Mouse (Mus musculus) B cell, adult 2 months (primary cell): ENCODE results near the gene Anapc7.

Experiments used
- DNase-seq, 2 experiments: peaks; one replicate each; pipeline ENCODE4 v3.0.0; 2022

The Anapc7 gene

GRCm38 (mm10) chr5:122421271-122422068, at the start of gene Anapc7:
TSS of gene Anapc7 (plus strand) at chr5:122421693.
- no peak for DNase-seq

- DNase-seq = peak; percentile 94 to 96
Observed at GRCm38 (mm10) chr5:122372192-122372769, 49.2 kb upstream of the Anapc7 start, which contains the start of gene Fam216a. TSS of gene Fam216a (minus strand) at chr5:122372364.

DNA sequence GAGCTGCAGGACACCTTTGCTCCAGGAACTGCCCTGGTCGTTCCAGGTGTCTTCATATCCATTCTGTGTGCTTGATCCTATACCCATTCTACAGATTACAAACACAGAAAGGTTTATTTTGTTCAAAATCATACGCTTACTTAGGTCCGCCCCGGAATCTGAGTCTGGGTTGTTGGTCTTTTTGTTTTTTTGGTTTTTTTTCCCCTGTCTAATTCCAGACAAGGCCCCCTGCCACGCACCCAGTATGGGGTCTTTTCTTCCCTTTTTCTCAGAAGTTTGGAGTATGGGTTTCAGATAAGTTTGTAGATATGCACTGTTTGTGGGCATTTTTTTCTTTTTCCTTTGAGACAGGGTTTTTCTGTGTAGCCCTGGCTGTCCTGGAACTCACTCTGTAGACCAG, 48.6 kb upstream of the Anapc7 start:
- no peak for DNase-seq

DNA sequence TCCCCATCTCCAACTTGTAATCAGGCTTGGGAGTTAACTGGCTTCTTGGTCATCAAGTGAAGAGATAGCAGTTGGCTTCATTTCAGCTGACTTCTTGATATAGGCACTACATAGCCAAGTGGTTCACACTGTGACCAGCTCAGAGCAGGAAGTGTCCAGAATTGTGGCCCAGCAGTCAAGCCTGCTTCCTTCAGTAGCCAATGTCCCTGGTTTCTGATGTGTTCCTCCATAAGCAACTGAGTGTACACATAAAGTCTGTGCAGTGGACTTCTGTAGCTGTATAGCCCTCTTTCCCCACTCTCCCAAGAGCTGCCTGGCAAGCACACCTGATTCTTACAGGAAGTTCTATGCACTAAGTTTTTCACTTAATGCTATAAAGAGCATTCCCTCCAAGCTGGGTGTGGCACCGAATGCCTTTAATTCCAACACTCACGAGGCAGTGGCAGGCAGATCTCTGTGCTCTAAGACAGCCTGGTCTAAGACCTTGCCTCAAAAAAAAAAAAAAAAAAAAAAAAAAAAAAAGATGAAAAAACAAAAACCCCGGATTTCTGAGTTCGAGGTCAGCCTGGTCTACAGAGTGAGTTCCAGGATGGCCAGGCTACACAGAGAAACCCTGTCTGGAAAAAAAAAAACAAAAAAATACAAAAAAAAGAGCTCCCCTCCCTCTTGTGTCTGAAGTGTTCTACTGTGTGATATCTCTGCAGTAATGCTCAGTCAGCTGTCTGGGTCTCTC, 44.2 kb upstream of the Anapc7 start:
- no peak for DNase-seq

DNA sequence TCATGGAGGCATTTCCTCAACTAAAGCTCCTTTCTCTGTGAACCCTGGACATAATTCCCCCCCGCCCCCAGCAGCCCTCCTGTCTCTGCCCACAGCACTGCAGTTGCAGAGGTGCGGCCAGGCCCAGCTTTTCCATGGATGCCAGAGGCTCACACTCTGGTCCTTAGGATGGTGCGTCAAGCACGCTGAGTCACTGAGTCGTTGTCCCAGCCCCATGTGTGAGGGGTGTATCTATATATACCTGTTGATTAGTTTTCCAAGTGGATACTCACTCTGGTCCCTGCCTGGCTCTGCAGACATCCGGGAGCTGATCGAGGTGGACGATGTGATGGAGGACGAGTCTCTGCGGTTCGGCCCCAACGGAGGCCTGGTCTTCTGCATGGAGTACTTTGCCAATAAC, 43.3 kb upstream of the Anapc7 start:
- no peak for DNase-seq

DNA sequence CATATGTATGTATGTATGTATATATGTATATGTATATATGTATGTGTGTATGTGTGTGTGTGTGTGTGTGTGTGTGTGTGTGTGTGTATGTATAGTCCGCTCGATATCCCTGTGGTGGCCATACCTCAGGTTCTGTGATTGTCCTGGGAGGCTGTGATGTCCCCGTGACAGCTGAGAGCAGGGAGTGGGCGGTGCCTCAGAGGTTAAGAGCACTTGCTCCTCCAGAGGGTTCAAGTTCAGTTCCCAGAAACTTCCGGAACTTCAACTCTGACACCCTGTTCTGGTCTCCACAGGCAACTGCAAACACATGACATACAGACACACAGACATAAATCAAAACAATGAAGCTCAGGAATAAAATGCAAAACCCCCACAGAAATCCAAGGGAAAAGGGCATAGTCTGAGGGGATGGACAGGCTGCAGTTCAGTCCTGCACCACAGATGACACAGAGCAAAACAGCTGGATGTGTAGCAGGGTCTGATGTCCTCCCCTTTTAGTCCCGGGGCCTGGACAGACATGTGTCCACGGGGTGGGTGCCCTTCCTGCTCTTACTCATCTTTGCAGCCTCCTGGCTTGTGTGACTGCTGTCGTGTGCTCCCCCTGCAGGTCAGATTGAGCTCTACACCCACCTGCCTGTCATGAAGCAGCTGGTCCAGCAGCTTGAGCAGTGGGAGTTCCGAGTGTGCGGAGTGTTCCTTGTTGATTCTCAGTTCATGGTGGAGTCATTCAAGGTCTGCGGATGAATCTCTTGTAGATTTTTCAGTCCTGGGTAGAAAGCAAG, 41.9 kb upstream of the Anapc7 start:
- DNase-seq = peak; percentile 81 to 82

DNA sequence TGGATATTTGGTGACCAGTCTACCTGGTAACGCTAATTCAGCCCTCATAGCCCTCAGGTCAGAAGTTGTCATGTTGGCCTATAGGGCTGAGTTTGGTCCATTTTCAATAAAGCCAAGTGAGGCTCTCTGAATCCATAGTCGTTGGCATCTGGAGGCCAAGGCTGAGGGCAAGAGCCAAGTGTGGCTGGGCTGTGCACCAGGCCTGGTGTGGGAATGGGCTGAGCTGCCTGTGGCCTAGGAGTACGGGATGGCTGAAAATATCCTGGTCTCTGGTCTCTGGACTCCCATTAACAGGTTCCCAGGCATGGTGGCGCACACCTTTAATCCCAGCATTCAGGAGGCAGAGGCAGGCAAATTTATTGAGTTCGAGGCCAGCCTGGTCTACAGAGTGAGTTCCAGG, 31.5 kb upstream of the Anapc7 start:
- DNase-seq = no peak

- no peak for DNase-seq
Observed at GRCm38 (mm10) chr5:122390671-122391070, 30.8 kb upstream of the Anapc7 start.

DNA sequence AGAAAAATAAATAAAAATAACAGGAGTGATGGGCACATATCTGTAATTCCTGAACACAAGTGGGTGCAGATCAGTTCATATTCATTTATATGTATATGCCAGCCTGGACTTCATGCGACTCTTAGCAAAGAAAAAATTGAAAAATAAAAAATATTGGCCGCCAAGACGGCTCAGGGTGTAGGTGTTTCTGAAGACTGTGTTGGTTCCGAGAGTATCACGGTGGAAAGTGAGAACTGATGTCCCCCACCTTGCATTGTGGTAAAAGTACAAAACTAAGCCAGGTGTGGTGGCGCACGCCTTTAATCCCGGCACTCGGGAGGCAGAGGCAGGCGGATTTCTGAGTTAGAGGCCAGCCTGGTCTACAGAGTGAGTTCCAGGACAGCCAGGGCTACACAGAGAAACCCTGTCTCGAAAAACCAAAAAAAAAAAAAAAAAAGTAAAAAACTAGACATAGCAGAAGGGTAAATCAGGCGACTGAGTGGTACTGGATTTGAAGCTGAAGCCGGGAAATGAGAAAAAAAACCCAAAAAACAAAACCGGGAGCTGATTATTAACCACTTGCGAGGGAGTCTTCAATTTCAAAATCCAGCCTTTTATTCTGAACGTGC, 30.2 kb upstream of the Anapc7 start:
- DNase-seq = no peak

GRCm38 (mm10) chr5:122391786-122392180, 29.7 kb upstream of the Anapc7 start, which contains the start of gene Arpc3:
TSS of gene Arpc3 (plus strand) at chr5:122391878.
- DNase-seq = peak; percentile 94 to 95

DNA sequence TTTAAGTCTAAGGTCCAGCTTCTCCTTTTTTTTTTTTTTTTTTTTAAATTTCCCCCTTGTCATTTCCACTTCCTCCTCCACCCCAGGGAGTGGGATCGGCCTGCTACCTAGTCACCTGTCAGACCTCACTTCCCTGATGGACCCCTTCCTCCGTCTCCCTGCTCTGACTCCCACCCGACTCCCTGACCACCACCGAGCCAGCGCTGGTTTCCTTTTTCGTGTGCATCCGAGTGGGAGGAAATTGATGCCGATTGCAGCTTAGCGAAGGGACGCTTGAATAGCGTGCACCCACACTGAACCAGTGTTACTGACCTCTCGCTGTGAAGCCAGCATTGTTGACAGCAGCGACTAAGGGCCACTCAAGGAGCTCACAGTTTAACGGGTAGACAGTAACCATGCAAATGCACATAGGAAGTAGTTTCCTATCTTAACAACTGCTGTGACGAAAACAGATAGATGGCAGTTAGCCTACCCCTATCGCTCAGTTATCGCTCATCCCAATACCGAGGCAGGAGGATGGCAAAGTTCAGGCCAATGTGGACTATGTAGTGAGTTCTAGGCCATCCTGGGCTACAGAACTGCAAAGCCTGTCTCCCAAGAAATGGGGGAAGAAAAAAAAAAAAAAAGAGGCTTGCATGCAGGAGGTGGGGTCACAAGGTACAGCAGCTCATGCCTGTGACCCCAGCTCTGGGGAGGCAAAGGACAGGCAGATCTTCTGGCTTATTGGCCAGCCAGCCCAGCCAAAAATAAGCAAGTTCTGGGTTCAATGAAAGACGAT, 29.1 kb upstream of the Anapc7 start:
- peak; percentile 55 to 59 for DNase-seq

- DNase-seq = peak; percentile 89 to 92
Observed at GRCm38 (mm10) chr5:122393887-122394286, 27.6 kb upstream of the Anapc7 start.

DNA sequence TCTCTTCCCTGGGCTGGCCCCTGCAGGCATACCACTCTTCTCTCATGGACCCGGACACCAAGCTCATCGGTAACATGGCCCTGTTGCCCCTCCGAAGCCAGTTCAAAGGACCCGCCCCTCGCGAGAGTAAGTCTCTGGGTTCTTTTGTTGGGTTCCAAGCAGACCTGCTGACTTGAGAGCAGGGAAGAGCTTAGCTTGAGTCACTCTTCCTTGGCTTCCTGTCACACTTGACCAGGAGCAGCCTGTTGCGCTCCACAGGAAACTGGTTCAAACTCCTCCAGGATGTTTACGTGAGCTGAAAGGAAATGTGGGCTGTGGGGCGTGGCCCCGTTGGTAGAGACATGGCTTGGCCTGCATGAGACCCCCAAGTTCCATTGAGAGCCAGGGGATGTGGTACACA, 24.7 kb upstream of the Anapc7 start:
- DNase-seq = no peak

DNA sequence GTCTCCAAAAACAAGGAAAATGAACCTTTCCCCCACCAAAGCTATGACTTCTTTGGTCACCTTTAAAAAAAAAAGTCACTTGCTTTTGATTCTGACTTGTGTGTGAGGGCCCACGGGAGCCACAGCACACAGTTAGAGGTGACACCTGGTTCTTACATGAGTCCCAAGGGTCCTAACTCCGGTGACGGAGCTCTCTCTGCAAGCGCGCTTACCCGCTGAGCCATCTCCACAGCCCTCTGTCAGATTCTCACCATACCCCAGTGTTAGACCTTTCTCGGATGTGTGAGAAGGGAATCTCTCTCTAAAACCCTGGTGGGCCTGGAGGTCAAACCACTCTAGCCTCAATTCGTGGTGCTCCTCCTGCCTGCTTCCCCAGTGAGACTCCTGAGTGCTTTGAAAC, 24.0 kb upstream of the Anapc7 start:
- DNase-seq = peak; percentile 47 to 53

DNA sequence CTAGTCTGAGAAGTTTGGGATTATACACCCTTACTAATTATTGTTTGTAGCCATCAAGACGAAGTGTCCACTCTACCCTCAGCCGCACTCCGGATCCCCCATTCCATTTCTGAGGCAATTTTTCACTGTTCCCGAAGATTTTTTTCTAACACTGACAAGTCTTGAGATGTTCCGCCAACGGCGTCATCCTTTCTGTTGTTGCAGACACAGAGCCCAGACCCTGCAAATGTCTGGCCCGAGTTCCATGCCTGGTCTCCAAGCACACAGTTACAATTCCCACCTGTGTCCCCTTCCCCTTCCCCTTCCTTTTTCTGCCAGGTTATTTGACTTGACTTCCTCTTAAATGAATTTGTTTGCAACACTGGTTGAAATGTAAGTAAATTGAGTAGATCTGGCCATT, 21.6 kb upstream of the Anapc7 start:
- DNase-seq = no peak

- no peak for DNase-seq
Observed at GRCm38 (mm10) chr5:122400628-122401302, 20.7 kb upstream of the Anapc7 start.

GRCm38 (mm10) chr5:122401303-122401640, 20.2 kb upstream of the Anapc7 start:
- DNase-seq = peak; percentile 75 to 77

- no peak for DNase-seq
Observed at GRCm38 (mm10) chr5:122402160-122402559, 19.3 kb upstream of the Anapc7 start.

GRCm38 (mm10) chr5:122402772-122403171, 18.7 kb upstream of the Anapc7 start:
- no peak for DNase-seq

GRCm38 (mm10) chr5:122403362-122403761, 18.1 kb upstream of the Anapc7 start:
- DNase-seq = no peak

DNA sequence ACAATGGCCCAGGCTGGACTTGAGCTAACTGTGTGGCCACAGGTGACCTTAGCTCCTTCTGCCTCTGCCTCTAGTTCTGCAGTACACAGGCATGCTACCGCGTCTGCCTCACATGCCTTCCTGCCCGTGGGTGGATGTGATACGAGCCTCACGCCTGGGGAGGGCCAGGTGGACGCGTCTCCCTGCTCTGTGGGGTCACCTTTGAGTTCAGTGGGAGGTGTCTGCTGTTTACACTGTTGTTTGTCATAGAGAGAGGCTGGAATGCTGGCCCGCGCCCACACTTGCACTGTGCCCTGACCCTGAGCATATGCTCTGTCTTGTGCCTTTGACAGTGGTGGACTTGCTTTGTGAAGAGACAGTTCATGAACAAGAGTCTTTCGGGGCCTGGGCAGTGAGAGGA, 16.0 kb upstream of the Anapc7 start:
- DNase-seq = no peak
